Mouse (Mus musculus): Measurements from ENCODE around the gene Apc2.

The Apc2 gene

DNA sequence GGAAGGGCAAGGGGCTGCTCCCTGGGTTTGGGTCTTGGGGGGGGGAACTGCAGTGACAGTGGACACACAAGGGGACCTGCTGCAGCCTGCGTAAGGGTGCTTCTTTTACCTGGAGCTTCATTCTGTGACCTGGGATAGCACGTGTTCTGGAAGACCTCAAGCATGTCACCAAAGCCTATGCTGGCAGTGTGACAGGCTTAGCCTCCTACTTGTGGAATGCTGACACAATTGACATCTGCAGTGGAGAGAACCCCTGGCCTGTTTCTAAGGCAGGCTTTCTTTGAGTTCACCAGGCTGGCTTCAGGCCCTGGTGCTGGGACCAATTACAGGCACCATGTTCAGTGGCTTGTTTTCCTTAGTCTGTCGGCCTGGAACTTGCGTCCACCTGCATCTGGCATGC lies 1.5 kb upstream of the Apc2 start:
- DNase-seq (ENCODE audit: low spot score): no peak

DNA sequence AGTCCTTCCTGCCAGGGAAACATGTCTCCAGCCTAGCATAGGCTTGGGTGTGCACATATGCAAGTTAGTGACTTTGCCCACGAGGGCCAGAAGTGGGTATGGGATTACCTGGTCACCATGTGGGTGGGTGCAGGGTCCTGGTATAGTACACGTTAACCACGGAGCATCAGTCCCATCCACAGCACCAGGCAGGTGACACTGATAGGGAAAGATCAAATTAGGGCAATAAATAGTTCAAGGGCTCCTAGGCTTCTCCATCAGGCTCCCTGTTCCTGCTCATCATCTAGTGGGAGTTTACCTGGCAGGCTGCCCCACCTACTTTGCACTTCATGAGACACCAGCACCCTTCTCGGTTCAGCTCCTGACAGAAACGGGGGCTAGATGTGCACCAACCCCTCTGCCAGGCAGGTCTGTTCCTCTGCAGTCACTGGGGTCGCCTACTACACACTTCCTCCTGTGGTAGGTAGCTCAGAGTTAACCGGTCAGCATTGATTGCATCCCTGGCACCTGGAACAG lies 931 bp upstream of the Apc2 start:
- DNase-seq (ENCODE audit: low spot score): no peak

DNA sequence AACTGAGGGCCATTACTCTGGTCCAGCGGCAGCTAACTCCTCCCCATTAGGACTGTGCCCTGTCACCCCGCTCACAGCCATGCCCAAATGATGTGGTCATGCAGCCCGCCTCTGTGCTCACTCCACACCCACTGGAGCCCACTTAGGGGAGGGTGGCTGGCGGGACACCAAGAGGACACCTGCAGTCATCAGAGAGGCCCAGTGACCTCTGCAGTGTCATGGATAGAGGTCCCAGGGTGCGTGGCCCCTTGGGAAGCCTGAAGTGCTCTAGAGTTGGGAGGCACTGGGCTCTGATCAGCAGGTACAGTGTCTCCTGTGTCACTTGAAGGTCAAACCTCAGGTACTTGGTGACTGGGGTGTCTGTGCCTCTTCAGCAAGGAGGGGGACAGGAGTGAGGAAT lies 1.0 kb downstream of the Apc2 start:
- no peak for DNase-seq (ENCODE audit: low spot score)

DNA sequence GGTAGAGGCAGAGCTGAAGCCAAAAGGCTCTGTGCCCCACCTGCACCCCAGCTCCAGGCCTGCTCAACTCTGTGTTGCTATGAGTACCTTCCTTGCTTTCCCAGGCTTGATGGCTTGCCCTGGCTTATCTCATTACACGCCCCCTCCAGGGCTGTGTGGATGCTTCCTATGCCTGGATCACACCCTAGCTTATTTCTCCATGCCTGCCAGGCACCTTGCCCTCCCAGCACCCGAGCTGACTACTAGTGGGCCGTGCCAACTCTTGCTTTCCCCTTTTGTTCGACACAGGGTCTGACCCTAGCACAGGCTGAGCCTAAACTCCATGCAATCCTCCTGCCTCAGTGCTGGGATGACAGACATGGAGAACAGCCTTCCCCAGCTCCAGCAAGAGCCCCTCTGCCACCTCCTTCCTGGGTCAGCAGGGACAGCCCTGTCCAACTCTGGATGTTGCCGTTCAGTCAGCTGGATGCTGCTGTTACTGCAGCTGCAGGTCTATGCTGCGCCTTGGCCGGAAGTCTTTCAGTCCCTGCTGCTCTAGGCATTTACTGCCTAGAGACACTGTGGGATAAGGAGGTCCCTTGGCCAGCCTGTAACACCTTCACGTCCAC lies 1.9 kb downstream of the Apc2 start:
- no peak for DNase-seq (ENCODE audit: low spot score)

DNA sequence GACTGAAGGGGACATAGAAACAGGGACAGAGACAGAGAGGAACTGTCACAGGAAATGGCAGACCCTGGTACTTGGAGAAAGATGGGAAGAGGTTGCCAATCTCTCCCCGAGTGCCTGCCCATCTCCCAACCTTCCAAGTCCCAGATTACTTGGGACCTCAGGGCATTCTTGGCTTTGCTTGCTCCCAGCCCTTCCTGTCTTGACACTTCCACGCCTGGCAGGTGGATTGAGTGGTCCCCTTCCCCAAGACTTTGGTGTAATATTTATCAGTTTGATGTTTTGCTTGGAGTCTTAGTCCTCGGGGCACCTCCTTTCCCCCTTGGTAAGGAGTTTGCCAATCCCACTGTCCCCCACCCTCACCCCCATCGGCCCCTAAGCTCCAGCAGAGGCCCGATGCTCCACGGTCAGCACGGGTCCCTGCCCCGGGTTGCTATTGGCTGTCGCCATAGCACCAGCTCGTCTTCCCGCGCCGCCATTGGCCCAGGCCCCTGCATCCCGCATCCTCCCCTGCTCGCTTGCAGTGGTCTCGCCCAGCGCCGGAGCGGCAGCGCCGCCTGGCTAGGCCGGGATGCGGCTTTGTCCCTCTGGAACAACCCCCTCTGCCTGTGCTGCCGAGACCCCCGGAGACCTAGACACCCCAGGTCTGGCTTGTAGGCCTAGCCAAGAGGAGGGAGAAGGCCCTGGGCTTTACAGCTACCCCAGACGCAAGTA lies 2.9 kb downstream of the Apc2 start:
- DNase-seq (ENCODE audit: low spot score): no peak

DNA sequence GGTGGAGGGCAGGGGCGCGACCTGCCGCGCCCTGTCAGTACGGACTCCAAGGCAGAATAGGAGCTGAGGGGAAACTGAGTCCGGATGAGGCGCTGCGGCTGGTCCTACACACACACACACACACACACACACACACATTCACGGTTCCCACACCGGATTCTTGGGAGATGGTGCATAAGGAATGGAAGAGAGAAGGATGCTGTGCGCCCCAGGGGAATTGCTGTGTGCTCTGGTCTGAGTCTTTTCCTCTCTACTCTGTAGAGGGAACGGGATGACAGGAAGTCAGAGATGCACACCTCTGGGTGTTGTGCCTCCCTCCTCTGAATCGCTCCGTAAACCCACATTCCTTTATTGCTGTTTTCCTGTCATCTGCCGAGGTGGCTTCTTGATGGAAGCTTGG lies 3.5 kb downstream of the Apc2 start:
- no peak for DNase-seq (ENCODE audit: low spot score)

DNA sequence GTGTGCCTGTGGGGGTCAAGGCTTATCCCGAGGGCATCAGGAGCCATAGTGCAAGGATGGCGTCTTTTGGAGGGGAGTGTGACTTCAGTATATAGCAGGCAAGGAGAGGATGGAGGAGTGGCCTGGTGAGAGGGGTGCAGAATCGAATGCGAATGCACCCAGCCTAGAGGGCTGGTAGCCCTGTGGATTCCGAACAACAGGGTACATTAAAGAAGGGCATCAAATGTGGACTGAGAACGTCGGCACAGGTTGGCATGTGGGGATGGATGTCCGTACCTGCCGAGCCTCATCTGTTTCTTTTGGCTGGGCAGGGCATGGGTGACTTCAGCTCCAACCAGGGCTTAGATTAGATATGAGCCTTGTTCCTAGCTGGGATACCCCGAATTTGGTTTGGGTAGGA lies 4.0 kb downstream of the Apc2 start:
- DNase-seq (ENCODE audit: low spot score): no peak

DNA sequence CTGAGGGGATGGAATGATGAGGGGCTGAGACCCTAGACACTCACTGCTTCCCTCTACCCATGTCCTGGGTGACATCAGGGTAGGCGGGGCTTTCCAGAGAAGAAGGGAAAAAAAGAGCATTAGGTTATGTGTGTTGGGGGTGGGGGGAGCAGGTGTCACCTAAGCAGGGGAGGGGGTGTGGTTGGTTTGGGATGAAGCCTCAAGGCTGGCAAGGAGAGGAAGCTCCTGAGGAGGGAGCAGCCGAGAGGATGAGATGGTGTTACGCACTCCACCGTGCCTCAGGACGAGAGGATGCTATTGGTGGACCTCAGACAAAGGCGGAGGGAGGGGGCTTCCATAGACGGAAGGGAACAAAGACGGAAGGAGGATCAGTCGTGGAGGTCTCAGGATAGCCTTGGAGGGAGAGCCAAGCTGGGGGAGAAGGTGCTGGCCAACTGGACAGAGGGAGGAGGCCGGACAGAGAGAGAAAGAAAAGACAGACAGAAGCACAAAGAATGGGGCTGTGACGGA lies 5.0 kb downstream of the Apc2 start:
- DNase-seq (ENCODE audit: low spot score): no peak

DNA sequence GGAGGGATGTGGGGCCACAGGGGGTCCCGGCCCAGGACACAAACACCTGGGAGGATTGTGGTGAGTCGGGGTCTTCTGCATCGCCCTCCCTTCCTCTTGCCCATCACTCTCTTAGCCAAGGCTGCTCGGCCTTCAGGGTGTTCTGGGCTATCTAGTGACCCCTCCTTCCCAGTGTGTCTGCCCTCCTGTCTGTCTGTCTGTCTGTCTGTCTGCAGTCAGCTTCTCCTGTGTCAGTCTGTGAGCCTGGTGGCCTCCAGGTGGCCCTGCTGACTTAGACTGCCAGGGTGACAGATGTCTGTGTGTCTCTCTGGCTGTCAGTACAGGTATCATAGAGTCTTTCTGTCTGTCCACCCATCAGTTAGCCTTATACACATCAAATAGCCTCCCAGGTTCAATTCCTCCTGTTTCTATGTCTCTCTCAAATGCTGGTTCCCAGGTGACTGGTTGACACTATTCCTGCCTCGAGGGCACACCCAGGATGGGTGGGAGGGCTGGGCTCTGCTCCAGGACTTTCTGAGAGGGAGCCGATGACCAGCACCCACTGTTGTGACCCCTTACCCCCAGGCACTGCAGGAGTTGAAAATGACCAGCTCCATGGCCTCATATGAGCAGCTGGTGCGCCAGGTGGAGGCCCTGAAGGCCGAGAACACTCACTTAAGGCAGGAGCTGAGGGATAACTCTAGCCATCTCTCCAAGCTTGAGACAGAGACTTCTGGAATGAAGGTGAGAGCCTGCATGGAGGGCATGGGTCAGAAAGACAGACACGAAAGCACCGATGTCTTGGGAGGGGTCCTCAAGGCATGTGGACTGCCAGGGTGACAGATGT lies 5.7 kb downstream of the Apc2 start:
- no peak for DNase-seq (ENCODE audit: low spot score)

DNA sequence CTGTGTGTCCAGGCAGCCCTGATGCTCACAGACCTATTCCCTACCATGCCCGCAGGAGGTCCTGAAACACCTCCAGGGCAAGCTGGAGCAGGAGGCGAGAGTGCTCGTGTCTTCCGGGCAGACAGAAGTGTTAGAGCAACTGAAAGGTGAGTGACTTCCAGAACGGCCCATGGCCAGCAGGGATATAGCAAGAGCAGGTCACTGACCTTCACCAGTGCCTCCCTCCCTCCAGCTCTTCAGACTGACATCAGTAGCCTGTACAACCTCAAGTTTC lies 6.2 kb downstream of the Apc2 start:
- DNase-seq (ENCODE audit: low spot score): no peak

DNA sequence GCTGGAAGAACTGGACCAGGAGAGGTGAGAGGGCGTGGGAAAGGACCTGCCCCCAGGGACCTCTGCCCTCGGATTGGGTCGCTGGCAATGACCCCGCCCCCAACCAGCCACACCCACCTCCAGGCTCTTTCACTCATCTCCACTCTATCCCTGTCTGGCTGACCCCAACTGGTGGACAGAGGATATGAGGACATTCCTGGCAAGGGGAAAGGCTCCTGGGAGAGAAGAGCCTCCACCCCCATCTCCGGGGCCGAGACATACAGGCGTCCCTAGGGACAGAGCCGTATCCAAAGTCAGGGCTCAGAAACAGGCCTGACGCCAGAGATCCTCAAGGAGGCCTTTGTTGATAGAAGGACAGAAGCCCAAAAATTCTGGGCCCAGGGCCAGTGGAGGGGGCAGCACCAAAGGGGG lies 6.7 kb downstream of the Apc2 start:
- peak; percentile 83 for DNase-seq (ENCODE audit: low spot score)

DNA sequence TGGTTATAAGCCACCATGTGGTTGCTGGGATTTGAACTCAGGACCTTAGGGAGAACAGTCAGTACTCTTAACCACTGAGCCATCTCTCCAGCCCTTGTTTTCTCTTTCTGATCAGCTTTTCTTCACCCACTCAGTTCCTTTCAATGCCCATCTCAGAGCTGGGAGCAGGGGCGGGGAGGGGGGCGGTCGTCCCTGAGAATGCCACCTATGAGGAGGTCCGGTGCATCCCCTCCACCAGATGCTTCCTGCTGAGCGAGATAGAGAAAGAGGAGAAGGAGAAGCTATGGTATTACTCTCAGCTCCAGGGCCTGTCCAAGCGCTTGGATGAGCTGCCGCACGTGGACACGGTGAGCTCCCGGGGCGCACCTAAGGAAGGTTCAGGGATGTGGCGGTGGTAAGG lies 8.7 kb downstream of the Apc2 start:
- no peak for DNase-seq (ENCODE audit: low spot score)

DNA sequence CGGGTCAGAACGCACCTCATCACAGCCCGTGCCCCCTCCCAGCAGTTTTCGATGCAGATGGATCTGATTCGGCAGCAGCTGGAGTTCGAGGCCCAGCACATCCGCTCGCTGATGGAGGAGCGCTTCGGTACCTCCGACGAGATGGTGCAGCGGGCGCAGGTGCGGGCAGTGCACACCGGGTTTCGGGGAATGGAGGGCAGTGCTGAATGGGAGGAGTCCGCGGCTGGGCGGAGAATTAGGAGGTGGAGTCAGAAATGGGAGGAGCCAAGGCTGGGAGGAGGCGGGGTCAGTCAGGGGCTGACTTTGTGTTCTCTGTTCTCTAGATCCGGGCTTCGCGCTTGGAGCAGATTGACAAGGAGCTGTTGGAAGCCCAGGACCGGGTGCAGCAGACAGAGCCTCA lies 9.1 kb downstream of the Apc2 start:
- peak; percentile 23 for DNase-seq (ENCODE audit: low spot score)

DNA sequence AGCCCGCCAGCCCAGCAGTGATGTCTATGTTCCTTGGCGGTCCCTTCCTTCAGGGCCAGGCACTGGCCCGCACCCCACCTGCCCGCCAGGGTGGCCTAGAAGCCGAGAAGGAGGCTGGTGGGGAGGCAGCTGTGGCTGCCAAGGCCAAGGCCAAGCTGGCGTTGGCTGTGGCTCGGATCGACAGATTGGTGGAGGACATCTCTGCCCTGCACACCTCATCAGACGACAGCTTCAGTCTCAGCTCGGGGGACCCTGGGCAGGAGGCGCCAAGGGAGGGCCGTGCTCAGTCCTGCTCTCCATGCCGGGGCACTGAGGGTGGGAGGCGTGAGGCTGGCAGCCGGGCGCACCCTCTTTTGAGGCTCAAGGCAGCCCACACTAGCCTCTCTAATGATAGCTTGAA lies 15.8 kb downstream of the Apc2 start:
- DNase-seq (ENCODE audit: low spot score): no peak

DNA sequence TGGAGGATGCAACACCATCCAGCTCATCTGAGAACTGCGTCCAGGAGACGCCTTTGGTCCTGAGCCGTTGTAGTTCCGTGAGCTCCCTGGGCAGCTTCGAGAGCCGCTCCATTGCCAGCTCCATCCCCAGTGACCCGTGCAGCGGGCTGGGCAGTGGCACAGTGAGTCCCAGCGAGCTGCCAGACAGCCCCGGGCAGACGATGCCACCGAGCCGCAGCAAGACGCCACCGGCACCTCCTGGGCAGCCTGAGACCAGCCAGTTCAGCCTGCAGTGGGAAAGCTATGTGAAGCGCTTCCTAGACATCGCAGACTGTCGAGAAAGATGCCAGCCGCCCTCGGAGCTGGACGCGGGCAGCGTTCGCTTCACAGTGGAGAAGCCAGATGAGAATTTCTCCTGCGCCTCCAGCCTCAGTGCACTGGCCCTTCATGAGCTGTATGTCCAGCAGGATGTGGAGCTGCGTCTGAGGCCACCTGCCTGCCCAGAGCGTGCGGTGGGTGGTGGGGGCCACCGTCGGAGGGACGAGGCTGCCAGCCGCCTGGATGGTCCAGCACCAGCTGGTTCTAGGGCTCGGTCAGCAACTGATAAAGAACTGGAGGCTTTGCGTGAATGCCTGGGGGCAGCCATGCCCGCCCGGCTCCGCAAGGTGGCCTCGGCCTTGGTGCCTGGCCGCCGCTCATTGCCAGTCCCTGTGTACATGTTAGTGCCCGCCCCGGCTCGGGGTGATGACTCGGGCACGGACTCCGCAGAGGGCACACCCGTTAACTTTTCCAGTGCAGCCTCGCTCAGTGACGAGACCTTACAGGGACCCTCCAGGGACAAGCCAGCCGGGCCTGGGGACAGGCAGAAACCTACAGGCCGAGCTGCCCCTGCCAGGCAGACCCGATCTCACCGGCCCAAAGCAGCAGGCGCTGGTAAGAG lies 17.1 kb downstream of the Apc2 start:
- no peak for DNase-seq (ENCODE audit: low spot score)

DNA sequence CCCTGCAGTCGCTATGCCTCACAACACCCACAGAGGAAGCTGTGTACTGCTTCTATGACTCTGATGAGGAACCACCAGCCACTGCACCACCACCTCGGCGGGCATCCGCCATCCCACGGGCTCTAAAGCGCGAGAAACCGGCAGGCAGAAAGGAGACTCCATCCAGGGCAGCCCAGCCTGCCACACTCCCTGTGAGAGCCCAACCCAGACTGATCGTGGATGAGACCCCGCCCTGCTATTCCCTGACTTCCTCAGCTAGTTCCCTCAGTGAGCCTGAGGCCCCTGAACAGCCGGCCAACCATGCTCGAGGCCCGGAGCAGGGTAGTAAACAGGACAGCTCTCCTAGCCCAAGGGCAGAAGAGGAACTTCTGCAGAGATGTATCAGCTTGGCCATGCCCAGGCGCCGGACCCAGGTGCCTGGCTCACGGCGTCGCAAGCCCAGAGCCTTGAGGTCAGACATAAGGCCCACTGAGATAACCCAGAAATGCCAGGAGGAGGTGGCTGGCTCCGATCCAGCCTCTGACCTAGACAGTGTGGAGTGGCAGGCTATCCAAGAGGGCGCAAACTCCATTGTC lies 17.9 kb downstream of the Apc2 start:
- no peak for DNase-seq (ENCODE audit: low spot score)

DNA sequence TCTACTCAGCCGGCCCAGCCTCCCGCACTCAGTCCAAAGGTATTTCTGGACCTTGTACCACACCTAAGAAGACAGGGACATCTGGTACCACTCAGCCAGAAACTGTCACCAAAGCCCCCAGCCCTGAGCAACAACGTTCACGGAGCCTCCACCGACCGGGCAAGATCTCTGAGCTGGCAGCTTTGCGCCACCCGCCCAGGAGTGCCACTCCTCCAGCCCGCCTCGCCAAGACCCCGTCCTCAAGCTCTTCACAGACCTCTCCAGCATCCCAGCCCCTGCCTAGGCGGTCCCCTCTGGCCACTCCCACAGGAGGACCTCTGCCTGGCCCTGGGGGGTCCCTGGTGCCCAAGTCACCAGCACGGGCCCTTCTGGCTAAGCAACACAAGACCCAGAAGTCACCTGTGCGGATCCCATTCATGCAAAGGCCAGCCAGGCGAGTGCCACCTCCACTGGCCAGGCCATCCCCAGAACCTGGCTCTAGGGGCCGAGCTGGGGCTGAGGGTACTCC lies 18.8 kb downstream of the Apc2 start:
- DNase-seq (ENCODE audit: low spot score): no peak

DNA sequence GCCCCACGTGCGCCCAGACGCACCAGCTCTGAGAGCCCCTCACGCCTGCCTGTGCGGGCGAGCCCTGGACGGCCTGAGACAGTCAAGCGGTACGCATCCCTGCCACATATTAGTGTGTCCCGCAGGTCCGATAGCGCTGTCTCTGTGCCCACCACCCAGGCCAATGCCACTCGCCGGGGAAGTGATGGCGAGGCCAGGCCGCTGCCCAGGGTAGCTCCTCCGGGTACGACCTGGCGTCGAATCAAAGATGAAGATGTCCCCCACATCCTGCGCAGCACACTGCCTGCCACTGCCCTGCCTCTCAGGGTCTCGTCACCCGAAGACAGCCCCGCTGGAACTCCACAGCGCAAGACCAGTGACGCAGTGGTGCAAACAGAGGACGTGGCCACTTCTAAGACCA lies 19.5 kb downstream of the Apc2 start:
- DNase-seq (ENCODE audit: low spot score): no peak

DNA sequence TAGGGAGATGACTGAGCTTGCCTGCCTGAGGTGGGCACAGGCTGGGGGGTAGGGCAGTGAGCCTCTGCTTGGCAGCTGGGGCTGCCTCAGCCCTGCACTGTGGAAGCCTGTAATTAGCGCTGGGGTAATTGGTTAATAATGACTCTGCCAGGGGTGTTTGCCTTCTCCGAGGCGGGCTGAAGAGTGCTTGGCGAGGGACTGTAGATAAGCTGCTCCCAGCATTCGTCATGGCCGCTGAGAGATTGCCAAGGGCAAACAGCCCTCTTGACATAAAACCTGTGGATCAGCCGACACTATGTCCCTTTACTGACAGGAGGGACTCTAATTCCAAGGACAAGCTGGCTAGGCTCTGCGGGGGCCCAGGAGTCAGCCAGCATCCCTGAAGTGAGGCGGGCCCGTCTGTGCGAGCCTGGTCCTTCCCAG lies 20.6 kb downstream of the Apc2 start:
- peak; percentile 28 for DNase-seq (ENCODE audit: low spot score)

DNA sequence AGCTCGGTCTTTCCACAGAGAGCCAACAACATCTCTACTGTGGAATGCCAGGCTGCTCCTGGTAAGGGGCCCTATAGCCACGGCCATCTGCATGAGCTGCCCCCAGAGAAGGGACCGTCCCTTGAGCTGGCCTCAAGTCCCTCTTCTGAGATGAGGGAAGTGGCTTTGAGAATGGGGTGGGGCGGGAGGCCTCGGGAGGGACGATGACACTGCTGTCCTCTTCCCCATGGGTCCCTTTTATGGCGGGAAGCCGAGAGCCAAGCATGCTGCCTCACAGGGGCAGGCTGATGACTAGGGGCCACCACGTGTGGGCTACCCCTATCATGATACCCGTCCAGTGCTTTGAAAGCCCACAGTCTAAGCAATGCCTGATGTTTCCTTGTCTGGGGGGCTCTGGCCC lies 21.2 kb downstream of the Apc2 start:
- DNase-seq (ENCODE audit: low spot score): no peak

DNA sequence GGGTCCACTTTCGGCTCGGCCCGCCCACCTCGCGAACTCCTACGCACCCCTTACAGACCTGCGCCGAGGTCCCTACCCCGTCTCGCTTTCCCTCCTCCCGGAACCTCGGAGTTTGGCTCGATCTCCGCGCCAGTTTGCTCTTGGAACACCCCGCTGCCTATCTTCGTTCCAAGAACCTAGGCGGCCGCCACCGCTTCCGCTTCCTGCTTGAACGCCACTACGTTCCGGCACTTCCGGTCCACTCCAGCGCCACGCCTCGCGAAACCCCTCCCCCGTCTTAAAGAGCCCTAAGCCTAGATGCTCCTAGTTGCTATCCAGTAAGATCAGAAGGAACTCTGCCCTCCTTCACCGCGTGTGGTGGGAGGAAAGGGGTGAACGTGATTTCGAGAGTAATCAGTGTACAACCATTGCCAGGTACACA lies 24.6 kb downstream of the Apc2 start, which contains the start of gene 2310011J03Rik:
2310011J03Rik (minus strand) TSS at position 198 of the 421 bp plus-strand sequence.
- peak; percentile 96 for DNase-seq (ENCODE audit: low spot score)
